Mouse (Mus musculus): ENCODE results near the gene Cdc25b.
A peak's percentile ranks its signal among the peaks of the same experiment; 100 is the strongest.

The Cdc25b gene

GRCm38 (mm10) chr2:131186771-131187601 is at the start of gene Cdc25b, which contains the start of gene Spef1:
Cdc25b (plus strand) TSS chr2:131186949.
Spef1 (minus strand) TSS chr2:131187282.
- DNase-seq (ENCODE audit: low spot score in 2 of 2), result peak; percentile 72 to 76

- DNase-seq (ENCODE audit: low spot score in 2 of 2), result no peak
These were observed 48.5 kb upstream of the Cdc25b start for GRCm38 (mm10) chr2:131138296-131138695.

- no peak for DNase-seq (ENCODE audit: low spot score in 2 of 2)
These were observed 48.0 kb upstream of the Cdc25b start for GRCm38 (mm10) chr2:131138760-131139159.

- no peak for DNase-seq (ENCODE audit: low spot score in 2 of 2)
These were observed 47.5 kb upstream of the Cdc25b start for GRCm38 (mm10) chr2:131139287-131139686.

- DNase-seq (ENCODE audit: low spot score in 2 of 2), result no peak
These were observed 46.7 kb upstream of the Cdc25b start for GRCm38 (mm10) chr2:131139886-131140532.

GRCm38 (mm10) chr2:131140533-131140905 is 46.2 kb upstream of the Cdc25b start:
- no peak for DNase-seq (ENCODE audit: low spot score in 2 of 2)

- no peak for DNase-seq (ENCODE audit: low spot score in 2 of 2)
These were observed 45.3 kb upstream of the Cdc25b start for GRCm38 (mm10) chr2:131141336-131141986.

- DNase-seq (ENCODE audit: low spot score in 2 of 2), result peak; percentile 40 to 51
These were observed 44.2 kb upstream of the Cdc25b start for GRCm38 (mm10) chr2:131142592-131142991.

- no peak for DNase-seq (ENCODE audit: low spot score in 2 of 2)
These were observed 43.6 kb upstream of the Cdc25b start for GRCm38 (mm10) chr2:131143007-131143780.

- no peak for DNase-seq (ENCODE audit: low spot score in 2 of 2)
These were observed 41.6 kb upstream of the Cdc25b start for GRCm38 (mm10) chr2:131145121-131145520.

GRCm38 (mm10) chr2:131145536-131145935 is 41.2 kb upstream of the Cdc25b start:
- no peak for DNase-seq (ENCODE audit: low spot score in 2 of 2)

GRCm38 (mm10) chr2:131146193-131147042 is 40.3 kb upstream of the Cdc25b start:
- peak in 1 of 2 experiments; percentile 23 for DNase-seq (ENCODE audit: low spot score in 2 of 2)

GRCm38 (mm10) chr2:131147043-131147365 is 39.7 kb upstream of the Cdc25b start:
- no peak for DNase-seq (ENCODE audit: low spot score in 2 of 2)

- DNase-seq (ENCODE audit: low spot score in 2 of 2), result no peak
These were observed 38.1 kb upstream of the Cdc25b start for GRCm38 (mm10) chr2:131148353-131149253.

GRCm38 (mm10) chr2:131149254-131149578 is 37.5 kb upstream of the Cdc25b start:
- no peak for DNase-seq (ENCODE audit: low spot score in 2 of 2)

GRCm38 (mm10) chr2:131152166-131152730 is 34.5 kb upstream of the Cdc25b start:
- DNase-seq (ENCODE audit: low spot score in 2 of 2), result no peak

GRCm38 (mm10) chr2:131154036-131154435 is 32.7 kb upstream of the Cdc25b start:
- no peak for DNase-seq (ENCODE audit: low spot score in 2 of 2)

- no peak for DNase-seq (ENCODE audit: low spot score in 2 of 2)
These were observed 29.8 kb upstream of the Cdc25b start for GRCm38 (mm10) chr2:131156987-131157386.

GRCm38 (mm10) chr2:131159491-131159910 is 27.2 kb upstream of the Cdc25b start:
- DNase-seq (ENCODE audit: low spot score in 2 of 2), result peak in 1 of 2 experiments; percentile 33
